12 mouse cellular contexts compared by ENCODE assay signal in the genomic region with DNA sequence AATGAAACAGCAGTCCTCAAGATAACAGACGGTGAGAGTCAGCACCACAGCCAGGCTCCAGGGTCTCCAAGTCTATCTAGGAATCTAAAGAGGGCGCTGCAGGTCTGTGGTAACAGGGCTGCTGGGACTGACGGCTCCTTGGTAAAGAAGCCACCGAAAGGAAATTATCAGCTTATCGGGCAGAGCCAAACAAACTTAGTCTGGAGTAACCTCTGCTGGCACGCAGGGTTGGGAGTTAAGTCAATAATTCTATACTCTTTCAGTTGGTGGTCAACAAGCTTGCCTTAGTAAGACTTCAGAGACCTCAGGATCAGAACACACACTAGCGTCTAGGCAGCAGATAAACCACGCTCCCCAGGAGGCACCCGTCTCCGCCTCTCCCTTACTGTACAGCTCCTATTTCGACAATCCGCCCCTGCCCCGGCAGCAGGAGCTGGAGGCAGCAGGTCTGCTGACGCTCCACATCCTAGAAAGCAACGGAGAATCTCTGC. TPM values are rescaled to one million over a fixed set of nuclear protein-coding genes. Genes with fewer than 3 reads are reported as not detected.
DNase-seq lines count a peak whose midpoint lies in the region; ATAC-seq and TF ChIP-seq lines count a peak whose summit lies in the region.
"Had no signal": no experiment of that assay in that cellular context is flagged by ENCODE, and none has a peak within 500 bp of the region (broad histone marks: within the 10 kb centered on the region; RNA-seq: fewer than 3 reads in every experiment).

No protein-coding gene starts in this region.

- peak in 2 of 3 experiments; percentile 45 to 58; a peak in 4 of 6 replicates for TF ChIP-seq CTCF in MEL (IDR thresholded peaks at IDR 0.05 in 2 of 3, conservative IDR thresholded peaks at IDR 0.05 in 1 of 3; ENCODE audit: control insufficient read depth in 1 of 3, insufficient read depth in 1 of 3, low read depth in 2 of 3, low read length in 3 of 3, poor library complexity in 1 of 3, severe bottlenecking in 1 of 3)

- TF ChIP-seq POLR2A in MEL (IDR thresholded peaks at IDR 0.05; ENCODE audit: control insufficient read depth in 1 of 2, insufficient read depth in 1 of 2, low read depth in 1 of 2, low read length in 2 of 2, poor library complexity in 1 of 2) = no peak

- H3K9me3 ChIP-seq in intestine, embryonic 14.5 days (ENCODE audit: control insufficient read depth, low read length) = no peaks in the 10 kb centered on the region
- no peaks in the 10 kb centered on the region for H3K9me3 ChIP-seq in intestine, embryonic 16.5 days (ENCODE audit: control insufficient read depth, low read length)
- H3K9me3 ChIP-seq in MEL (replicated peaks; ENCODE audit: insufficient read depth, low read length) = no peaks in the 10 kb centered on the region
- H3K9me3 ChIP-seq in liver, embryonic 12.5 days (replicated peaks) = no peaks in the 10 kb centered on the region
- H3K9me3 ChIP-seq in hindbrain, embryonic 11.5 days (ENCODE audit: control insufficient read depth, low read length) = no peaks in the 10 kb centered on the region

- no peaks in the 10 kb centered on the region for H3K4me1 ChIP-seq in intestine, embryonic 14.5 days (replicated peaks; ENCODE audit: control insufficient read depth, insufficient read depth, low read length)
- no peaks in the 10 kb centered on the region; the same call in 1 of the 2 replicates for H3K4me1 ChIP-seq in intestine, embryonic 16.5 days (ENCODE audit: control insufficient read depth, insufficient read depth, low read length)
- peaks cover 0 to 13% of the 10 kb centered on the region in 2 experiments; a peak in 3 of 4 replicates for H3K4me1 ChIP-seq in MEL (ENCODE audit: control insufficient read depth in 1 of 2, insufficient read depth in 2 of 2, low read length in 2 of 2)
- H3K4me1 ChIP-seq in liver, embryonic 12.5 days = peaks cover 29% of the 10 kb centered on the region
- H3K4me1 ChIP-seq in hindbrain, embryonic 11.5 days (replicated peaks; ENCODE audit: control insufficient read depth, insufficient read depth, low read length) = no peaks in the 10 kb centered on the region

- no peak overlapping the region for H3K4me2 ChIP-seq in intestine, embryonic 14.5 days (ENCODE audit: low read length)
- no peak overlapping the region for H3K4me2 ChIP-seq in intestine, embryonic 16.5 days (ENCODE audit: low read depth, low read length)
- H3K4me2 ChIP-seq in liver, embryonic 12.5 days = peak overlapping the region; percentile 39
- no peak overlapping the region for H3K4me2 ChIP-seq in hindbrain, embryonic 11.5 days (replicated peaks; ENCODE audit: low read depth, low read length)

- peaks cover 82% of the 10 kb centered on the region for H3K36me3 ChIP-seq in intestine, embryonic 14.5 days (ENCODE audit: control insufficient read depth, insufficient read depth, low read length)
- H3K36me3 ChIP-seq in intestine, embryonic 16.5 days (ENCODE audit: control insufficient read depth, insufficient read depth, low read length) = peaks cover 19% of the 10 kb centered on the region; the same call in 1 of the 2 replicates
- no peaks in the 10 kb centered on the region for H3K36me3 ChIP-seq in MEL (ENCODE audit: control insufficient read depth in 1 of 2, insufficient read depth in 2 of 2, low read length in 2 of 2)
- peaks cover 68% of the 10 kb centered on the region for H3K36me3 ChIP-seq in liver, embryonic 12.5 days
- no peaks in the 10 kb centered on the region for H3K36me3 ChIP-seq in hindbrain, embryonic 11.5 days (ENCODE audit: control insufficient read depth, insufficient read depth, low read length)

- H3K27ac ChIP-seq in intestine, embryonic 14.5 days (ENCODE audit: low read depth) = no peak overlapping the region
- H3K27ac ChIP-seq in intestine, embryonic 16.5 days (ENCODE audit: low read length) = no peak overlapping the region
- H3K27ac ChIP-seq in MEL (ENCODE audit: control insufficient read depth, low read depth, low read length) = no peak overlapping the region
- H3K27ac ChIP-seq in liver, embryonic 12.5 days = no peak overlapping the region
- H3K27ac ChIP-seq in hindbrain, embryonic 11.5 days (ENCODE audit: low read depth, low read length) = no peak overlapping the region
- H3K27ac ChIP-seq: macrophage had no signal

- no peak overlapping the region for H3K4me3 ChIP-seq in intestine, embryonic 14.5 days (ENCODE audit: low read depth, low read length)
- H3K4me3 ChIP-seq in intestine, embryonic 16.5 days (ENCODE audit: low read length) = no peak overlapping the region
- H3K4me3 ChIP-seq in MEL (ENCODE audit: control insufficient read depth in 1 of 2, insufficient read depth in 1 of 2, low read depth in 2 of 2, low read length in 2 of 2) = peak overlapping the region; percentile 7 to 33; a peak in 3 of 4 replicates
- no peak overlapping the region for H3K4me3 ChIP-seq in liver, embryonic 12.5 days
- no peak overlapping the region for H3K4me3 ChIP-seq in hindbrain, embryonic 11.5 days (ENCODE audit: low read depth, low read length)

- H3K9ac ChIP-seq in intestine, embryonic 14.5 days (ENCODE audit: low read length) = no peak overlapping the region
- H3K9ac ChIP-seq in intestine, embryonic 16.5 days (ENCODE audit: low read depth, low read length) = no peak overlapping the region
- no peak overlapping the region for H3K9ac ChIP-seq in MEL (ENCODE audit: control insufficient read depth, low read depth, low read length, poor library complexity, severe bottlenecking)
- H3K9ac ChIP-seq in liver, embryonic 12.5 days = no peak overlapping the region
- H3K9ac ChIP-seq in hindbrain, embryonic 11.5 days (ENCODE audit: low read depth, low read length) = no peak overlapping the region

- ATAC-seq in intestine, embryonic 14.5 days (replicated peaks; ENCODE audit: low FRiP score, low TSS enrichment, low read depth) = no peak
- no peak for ATAC-seq in intestine, embryonic 16.5 days
- peak; percentile 81 for ATAC-seq in liver, embryonic 12.5 days
- no peak for ATAC-seq in hindbrain, embryonic 11.5 days (ENCODE audit: low FRiP score)

- peak; percentile 48 for TF ChIP-seq RAD21 in MEL (IDR thresholded peaks at IDR 0.05; ENCODE audit: low read depth, low read length)

- 55% methylated on average over 15 of the region's 15 CpGs for WGBS in intestine, embryonic 14.5 days
- 60% methylated on average over 15 of the region's 15 CpGs for WGBS in intestine, embryonic 16.5 days
- WGBS in liver, embryonic 12.5 days (ENCODE audit: insufficient replicate concordance) = 23% methylated on average over 15 of the region's 15 CpGs
- WGBS in hindbrain, embryonic 11.5 days = 77% methylated on average over 15 of the region's 15 CpGs

- no peaks in the 10 kb centered on the region for H3K27me3 ChIP-seq in intestine, embryonic 14.5 days (replicated peaks; ENCODE audit: control insufficient read depth, insufficient read depth, low read length)
- H3K27me3 ChIP-seq in intestine, embryonic 16.5 days (replicated peaks; ENCODE audit: control insufficient read depth, insufficient read depth, low read length) = no peaks in the 10 kb centered on the region
- H3K27me3 ChIP-seq in MEL (ENCODE audit: control insufficient read depth in 1 of 2, insufficient read depth in 2 of 2, low read length in 2 of 2) = no peaks in the 10 kb centered on the region; a peak in 3 of 4 replicates
- H3K27me3 ChIP-seq in liver, embryonic 12.5 days (replicated peaks) = no peaks in the 10 kb centered on the region; the same call in 1 of the 2 replicates
- H3K27me3 ChIP-seq in hindbrain, embryonic 11.5 days (ENCODE audit: control insufficient read depth, insufficient read depth, low read length) = no peaks in the 10 kb centered on the region

- no peaks in the 10 kb centered on the region for H3K79me2 ChIP-seq in MEL (ENCODE audit: control insufficient read depth, insufficient read depth, low read length, poor library complexity)

- TF ChIP-seq EP300 in MEL (IDR thresholded peaks at IDR 0.05; ENCODE audit: low read depth in 1 of 2, low read length in 2 of 2) = no peak

- peak; percentile 54 for DNase-seq in intestine, embryonic 14.5 days (ENCODE audit: low spot score)
- DNase-seq in 416B (ENCODE audit: low read depth) (peak; percentile 22), MEL (ENCODE audit: low read depth, low spot score) (peak; percentile 59)
- DNase-seq in thymus, postnatal 4 days = no peak
- no peak for DNase-seq in hindbrain, embryonic 11.5 days (ENCODE audit: low spot score)
- no peak for DNase-seq in kidney, adult 8-10 months
- DNase-seq: cerebellum, postnatal 25 days; heart, postnatal 36 days; kidney, postnatal 14 days had no signal

TF ChIP-seq in MEL, 35 proteins besides CTCF, POLR2A, EP300 and RAD21 (continues in another document):
- TF ChIP-seq TAL1 (IDR thresholded peaks at IDR 0.05; ENCODE audit: low read length) = no peak
- peak; percentile 47; the same call in 1 of the 2 replicates for TF ChIP-seq MXI1 (IDR thresholded peaks at IDR 0.05; ENCODE audit: low read depth, low read length)
- no peak for TF ChIP-seq KAT2A (conservative IDR thresholded peaks at IDR 0.05; ENCODE audit: low read depth, low read length)
- TF ChIP-seq POLR2AphosphoS5 (IDR thresholded peaks at IDR 0.05; ENCODE audit: borderline replicate concordance, low read depth, low read length) = no peak
- TF ChIP-seq MAZ (IDR thresholded peaks at IDR 0.05; ENCODE audit: low read depth, low read length) = 0 out of 2 replicates have a peak, but pooled peaks have one; percentile 11
- no peak for TF ChIP-seq SMC3 (IDR thresholded peaks at IDR 0.05; ENCODE audit: low read depth, low read length)
- no peak for TF ChIP-seq USF2 (IDR thresholded peaks at IDR 0.05; ENCODE audit: borderline replicate concordance in 1 of 2, insufficient read depth in 1 of 2, low read depth in 1 of 2, low read length in 2 of 2)
- TF ChIP-seq CHD2 (IDR thresholded peaks at IDR 0.05; ENCODE audit: low read length) = no peak
- TF ChIP-seq USF1 (IDR thresholded peaks at IDR 0.05; ENCODE audit: low read depth, low read length) = no peak
- TF ChIP-seq HCFC1 (IDR thresholded peaks at IDR 0.05; ENCODE audit: low read depth, low read length) = no peak
- TF ChIP-seq MYB (IDR thresholded peaks at IDR 0.05; ENCODE audit: low read depth, low read length) = no peak
- TF ChIP-seq ZMIZ1 (IDR thresholded peaks at IDR 0.05; ENCODE audit: low read depth, low read length) = no peak
- no peak for TF ChIP-seq JUND (IDR thresholded peaks at IDR 0.05; ENCODE audit: low read depth, low read length)
- no peak for TF ChIP-seq MEF2A (IDR thresholded peaks at IDR 0.05; ENCODE audit: extremely low read depth, insufficient replicate concordance, low read depth, low read length, poor library complexity, severe bottlenecking)

RNA-seq across cellular contexts. Expression of gene Cdc42bpb, which starts 39.6 kb away (rescaled TPM):
- 48.2 and 49.0 TPM in 2 replicates for polyA plus RNA-seq in intestine, embryonic 14.5 days (2014; fragmentation: Nextera tagmentation; extraction: Ambion mirVana)
- 30.1 and 32.5 TPM in 2 replicates for polyA plus RNA-seq in intestine, embryonic 16.5 days (2015; fragmentation: Nextera tagmentation; extraction: Ambion mirVana)
- not detected in 2 replicates for total RNA-seq in MEL (2012; rRNA removed)
- not detected for polyA plus RNA-seq in MEL (2012; ENCODE audit: insufficient read depth in 1 of 2, insufficient read length in 2 of 2, low read depth in 1 of 2, low replicate concordance in 2 of 2, missing spikeins in 1 of 2)
- polyA plus RNA-seq in liver, embryonic 12.5 days (2016; fragmentation: Nextera tagmentation; extraction: Ambion mirVana) = 13.0 and 15.1 TPM in 2 replicates
- 28.6 and 31.9 TPM in 2 replicates for polyA plus RNA-seq in hindbrain, embryonic 11.5 days (2014; fragmentation: Nextera tagmentation; extraction: Ambion mirVana)

Comparison
In these comparisons a context has a peak if more than half of its experiments do, and no peak if none do; other contexts are left out.
1. DNase-seq: peak in intestine, embryonic 14.5 days (single experiment), 416B (single experiment) and MEL (single experiment); none in thymus, postnatal 4 days (single experiment), hindbrain, embryonic 11.5 days (single experiment) and kidney, adult 8-10 months (0 of 2).
2. H3K4me3 ChIP-seq: peak in MEL (2 of 2); none in intestine, embryonic 14.5 days (single experiment), intestine, embryonic 16.5 days (single experiment), liver, embryonic 12.5 days (single experiment) and hindbrain, embryonic 11.5 days (single experiment).
3. RNA of gene Cdc42bpb, which starts 39.6 kb away (polyA plus RNA-seq): 48.2 to 49.0 TPM in intestine, embryonic 14.5 days, 30.1 to 32.5 TPM in intestine, embryonic 16.5 days, 28.6 to 31.9 TPM in hindbrain, embryonic 11.5 days and 13.0 to 15.1 TPM in liver, embryonic 12.5 days; not detected in MEL; every median in the first group is over 10 times any median in the second.